9 mouse cellular contexts compared by ENCODE assay signal in genomic region chr9:20794108-20794806, GRCm38 (mm10). TPM values are rescaled to one million over a fixed set of nuclear protein-coding genes. Genes with fewer than 3 reads are reported as not detected.
DNase-seq lines count a peak whose midpoint lies in the region; ATAC-seq lines count a peak whose summit lies in the region.
"Had no signal": no experiment of that assay in that cellular context is flagged by ENCODE, and none has a peak within 500 bp of the region (broad histone marks: within the 10 kb centered on the region; RNA-seq: fewer than 3 reads in every experiment).

No protein-coding gene starts in this region.

- H3K27me3 ChIP-seq in forebrain, embryonic 14.5 days (replicated peaks; ENCODE audit: control insufficient read depth, insufficient read depth, low read length), result no peaks in the 10 kb centered on the region

- DNase-seq in ovary, adult 18-20 months (ENCODE audit: low spot score), result peak; percentile 4
- no peak for DNase-seq in ovary, postnatal 14 days (ENCODE audit: low spot score)
- peak; percentile 52 for DNase-seq in forebrain, embryonic 14.5 days (ENCODE audit: low spot score)
- DNase-seq in heart, postnatal 10 days, result peak; percentile 68 to 69
- DNase-seq in kidney, postnatal 10 days, result peak; percentile 57
- DNase-seq in lung, adult 18-20 months, result peak; percentile 49 to 56
- peak; percentile 34 for DNase-seq in right cerebral cortex, postnatal 25 days

- WGBS in forebrain, embryonic 14.5 days, result 36% methylated on average over 7 of the region's 7 CpGs

- ATAC-seq in forebrain, embryonic 14.5 days, result no peak; the same call in 1 of the 2 replicates
- no peak for ATAC-seq in CD4-positive, CD25-positive, alpha-beta regulatory T cell, adult 4 months

- H3K9ac ChIP-seq in forebrain, embryonic 14.5 days (ENCODE audit: low read length), result no peak overlapping the region

- no peak overlapping the region for H3K4me2 ChIP-seq in forebrain, embryonic 14.5 days (ENCODE audit: low read length)

- H3K4me3 ChIP-seq in forebrain, embryonic 14.5 days (ENCODE audit: low read depth, low read length), result no peak overlapping the region

- intact Hi-C loops in heart, postnatal 10 days (cut with DNase I), result no loop called here

- H3K36me3 ChIP-seq in forebrain, embryonic 14.5 days (ENCODE audit: control insufficient read depth, insufficient read depth, low read length), result no peaks in the 10 kb centered on the region

- H3K27ac ChIP-seq in forebrain, embryonic 14.5 days (ENCODE audit: low read depth, low read length), result no peak overlapping the region
- H3K27ac ChIP-seq: macrophage had no signal

- no peaks in the 10 kb centered on the region for H3K4me1 ChIP-seq in forebrain, embryonic 14.5 days (ENCODE audit: control insufficient read depth, insufficient read depth, low read length)

- H3K9me3 ChIP-seq in forebrain, embryonic 14.5 days (replicated peaks; ENCODE audit: control insufficient read depth, low read length), result no peaks in the 10 kb centered on the region

RNA-seq across cellular contexts. Expression of gene Col5a3, which starts 20.6 kb away (rescaled TPM):
- polyA plus RNA-seq in forebrain, embryonic 14.5 days (2014; fragmentation: Nextera tagmentation; extraction: Ambion mirVana), result 0.18 and 0.45 TPM in 2 replicates
- 10 to 100 TPM; 22.2 to 25.4 TPM for total RNA-seq in heart, postnatal 10 days (2021)
- not detected for polyA plus RNA-seq in CD4-positive, CD25-positive, alpha-beta regulatory T cell, adult 4 months (2017; shearing (Covaris generic))
- polyA plus RNA-seq: macrophage had no signal

RNA-seq across cellular contexts. Expression of gene Rdh8, which starts 24.0 kb away (rescaled TPM):
- not detected in 2 replicates for polyA plus RNA-seq in forebrain, embryonic 14.5 days (2014; fragmentation: Nextera tagmentation; extraction: Ambion mirVana)
- total RNA-seq in heart, postnatal 10 days (2021), result not detected
- not detected for polyA plus RNA-seq in CD4-positive, CD25-positive, alpha-beta regulatory T cell, adult 4 months (2017; shearing (Covaris generic))
- polyA plus RNA-seq: macrophage had no signal

RNA-seq across cellular contexts. Expression of gene Olfm2, which starts 48.1 kb away (rescaled TPM):
- 88.7 and 113 TPM in 2 replicates for polyA plus RNA-seq in forebrain, embryonic 14.5 days (2014; fragmentation: Nextera tagmentation; extraction: Ambion mirVana)
- 1 to 10 TPM in 1 of 2 experiments, under 1 TPM in 1; 0.50 to 1.2 TPM for total RNA-seq in heart, postnatal 10 days (2021)
- polyA plus RNA-seq in CD4-positive, CD25-positive, alpha-beta regulatory T cell, adult 4 months (2017; shearing (Covaris generic)), result under 1 TPM in 1 of 2 experiments, not detected in 1; 0.44 TPM
- polyA plus RNA-seq: macrophage had no signal

Comparison
In these comparisons a context has a peak if more than half of its experiments do, and no peak if none do; other contexts are left out.
1. RNA of gene Olfm2, which starts 48.1 kb away (polyA plus RNA-seq): 88.7 to 113 TPM in forebrain, embryonic 14.5 days; 0.44 TPM in CD4-positive, CD25-positive, alpha-beta regulatory T cell, adult 4 months; every median in the first group is over 10 times any median in the second.